Mouse (Mus musculus): ENCODE measurements around the gene Dnajb5. TPM values are rescaled to one million over a fixed set of nuclear protein-coding genes. Genes with fewer than 3 reads are reported as not detected.
A peak's percentile ranks its signal among the peaks of the same experiment; 100 is the strongest.

Gene Dnajb5
- polyA plus RNA-seq, 1 experiment: 5.4 TPM

GRCm38 (mm10) chr4:42924095-42924710, 25.4 kb upstream of the Dnajb5 start:
- no peaks in the 10 kb centered on the region for H3K4me1 ChIP-seq (ENCODE audit: control insufficient read depth, insufficient read depth, insufficient read length, low read length)
- no peak overlapping the region for H3K27ac ChIP-seq (replicated peaks; ENCODE audit: low read depth, low read length)
- no peak overlapping the region for H3K4me3 ChIP-seq (ENCODE audit: insufficient read depth, low read depth, low read length)

GRCm38 (mm10) chr4:42928209-42928608, 21.4 kb upstream of the Dnajb5 start:
- no peaks in the 10 kb centered on the region for H3K4me1 ChIP-seq (ENCODE audit: control insufficient read depth, insufficient read depth, insufficient read length, low read length)
- no peak overlapping the region for H3K27ac ChIP-seq (replicated peaks; ENCODE audit: low read depth, low read length)
- H3K4me3 ChIP-seq (ENCODE audit: insufficient read depth, low read depth, low read length): no peak overlapping the region

GRCm38 (mm10) chr4:42928952-42929351, 20.7 kb upstream of the Dnajb5 start:
- H3K4me3 ChIP-seq (ENCODE audit: insufficient read depth, low read depth, low read length): no peak overlapping the region
- H3K4me1 ChIP-seq (ENCODE audit: control insufficient read depth, insufficient read depth, insufficient read length, low read length): no peaks in the 10 kb centered on the region
- H3K27ac ChIP-seq (replicated peaks; ENCODE audit: low read depth, low read length): no peak overlapping the region

GRCm38 (mm10) chr4:42932229-42932969, 17.2 kb upstream of the Dnajb5 start:
- Histone ChIP-seq H3K4me3 (ENCODE audit: insufficient read depth, low read depth, low read length) (no peak overlapping the region), H3K27ac (replicated peaks; ENCODE audit: low read depth, low read length) (no peak overlapping the region), H3K4me1 (ENCODE audit: control insufficient read depth, insufficient read depth, insufficient read length, low read length) (no peaks in the 10 kb centered on the region)

- H3K4me1 ChIP-seq (ENCODE audit: control insufficient read depth, insufficient read depth, insufficient read length, low read length): no peaks in the 10 kb centered on the region
- H3K4me3 ChIP-seq (ENCODE audit: insufficient read depth, low read depth, low read length): peak overlapping the region; percentile 32; the same call in 1 of the 2 replicates
- no peak overlapping the region for H3K27ac ChIP-seq (replicated peaks; ENCODE audit: low read depth, low read length)
These were observed 16.0 kb upstream of the Dnajb5 start for GRCm38 (mm10) chr4:42933630-42934029.

GRCm38 (mm10) chr4:42941396-42941795, 8.2 kb upstream of the Dnajb5 start:
- Histone ChIP-seq H3K27ac (replicated peaks; ENCODE audit: low read depth, low read length) (no peak overlapping the region), H3K4me1 (ENCODE audit: control insufficient read depth, insufficient read depth, insufficient read length, low read length) (no peaks in the 10 kb centered on the region), H3K4me3 (ENCODE audit: insufficient read depth, low read depth, low read length) (no peak overlapping the region)

- Histone ChIP-seq H3K4me1 (ENCODE audit: control insufficient read depth, insufficient read depth, insufficient read length, low read length) (no peaks in the 10 kb centered on the region), H3K4me3 (ENCODE audit: insufficient read depth, low read depth, low read length) (no peak overlapping the region), H3K27ac (replicated peaks; ENCODE audit: low read depth, low read length) (no peak overlapping the region)
These were observed 6.3 kb upstream of the Dnajb5 start for GRCm38 (mm10) chr4:42943341-42943740.

GRCm38 (mm10) chr4:42944185-42944584, 5.4 kb upstream of the Dnajb5 start:
- no peaks in the 10 kb centered on the region for H3K4me1 ChIP-seq (ENCODE audit: control insufficient read depth, insufficient read depth, insufficient read length, low read length)
- H3K27ac ChIP-seq (replicated peaks; ENCODE audit: low read depth, low read length): no peak overlapping the region
- no peak overlapping the region for H3K4me3 ChIP-seq (ENCODE audit: insufficient read depth, low read depth, low read length)

GRCm38 (mm10) chr4:42945043-42945442, 4.6 kb upstream of the Dnajb5 start:
- Histone ChIP-seq H3K4me3 (ENCODE audit: insufficient read depth, low read depth, low read length) (no peak overlapping the region), H3K27ac (replicated peaks; ENCODE audit: low read depth, low read length) (no peak overlapping the region), H3K4me1 (ENCODE audit: control insufficient read depth, insufficient read depth, insufficient read length, low read length) (no peaks in the 10 kb centered on the region)

- Histone ChIP-seq H3K27ac (replicated peaks; ENCODE audit: low read depth, low read length) (no peak overlapping the region), H3K4me3 (ENCODE audit: insufficient read depth, low read depth, low read length) (no peak overlapping the region), H3K4me1 (ENCODE audit: control insufficient read depth, insufficient read depth, insufficient read length, low read length) (no peaks in the 10 kb centered on the region; the same call in 1 of the 2 replicates)
These were observed 4.2 kb upstream of the Dnajb5 start for GRCm38 (mm10) chr4:42945445-42945844.

- Histone ChIP-seq H3K4me3 (ENCODE audit: insufficient read depth, low read depth, low read length) (no peak overlapping the region), H3K27ac (replicated peaks; ENCODE audit: low read depth, low read length) (no peak overlapping the region), H3K4me1 (ENCODE audit: control insufficient read depth, insufficient read depth, insufficient read length, low read length) (no peaks in the 10 kb centered on the region; the same call in 1 of the 2 replicates)
These were observed 3.7 kb upstream of the Dnajb5 start for GRCm38 (mm10) chr4:42945952-42946351.

- Histone ChIP-seq H3K27ac (replicated peaks; ENCODE audit: low read depth, low read length) (no peak overlapping the region), H3K4me1 (ENCODE audit: control insufficient read depth, insufficient read depth, insufficient read length, low read length) (no peaks in the 10 kb centered on the region; the same call in 1 of the 2 replicates), H3K4me3 (ENCODE audit: insufficient read depth, low read depth, low read length) (no peak overlapping the region)
These were observed 2.8 kb upstream of the Dnajb5 start for GRCm38 (mm10) chr4:42946733-42947290.

- H3K27ac ChIP-seq (replicated peaks; ENCODE audit: low read depth, low read length): no peak overlapping the region
- H3K4me3 ChIP-seq (ENCODE audit: insufficient read depth, low read depth, low read length): no peak overlapping the region
- no peaks in the 10 kb centered on the region; the same call in 1 of the 2 replicates for H3K4me1 ChIP-seq (ENCODE audit: control insufficient read depth, insufficient read depth, insufficient read length, low read length)
These were observed 1.1 kb upstream of the Dnajb5 start for GRCm38 (mm10) chr4:42948527-42948926.

- Histone ChIP-seq H3K27ac (replicated peaks; ENCODE audit: low read depth, low read length) (no peak overlapping the region), H3K4me3 (ENCODE audit: insufficient read depth, low read depth, low read length) (peak overlapping the region; percentile 50), H3K4me1 (ENCODE audit: control insufficient read depth, insufficient read depth, insufficient read length, low read length) (no peaks in the 10 kb centered on the region; the same call in 1 of the 2 replicates)
These were observed 451 bp upstream of the Dnajb5 start for GRCm38 (mm10) chr4:42949051-42949675.

- Histone ChIP-seq H3K27ac (replicated peaks; ENCODE audit: low read depth, low read length) (peak overlapping the region; percentile 87), H3K4me1 (ENCODE audit: control insufficient read depth, insufficient read depth, insufficient read length, low read length) (no peaks in the 10 kb centered on the region; the same call in 1 of the 2 replicates), H3K4me3 (ENCODE audit: insufficient read depth, low read depth, low read length) (peak overlapping the region; percentile 78)
These were observed 498 bp downstream of the Dnajb5 start for GRCm38 (mm10) chr4:42950065-42950558.
